Mouse (Mus musculus) midbrain, embryonic 13.5 days (tissue): ENCODE results near the gene Ldlrad3. TPM values are rescaled to one million over a fixed set of nuclear protein-coding genes. Genes with fewer than 3 reads are reported as not detected.

ENCODE experiments used
- ATAC-seq: fragments of 200-750 bp; cut with Nextera tagmentation; 2 replicates; pipeline ENCODE4 v1.8.0; 2017; ENCODE audit warnings: mild to moderate bottlenecking, moderate TSS enrichment, moderate library complexity
- H3K27ac ChIP-seq: fragments of 300-500 bp; sonication (generic); 2 replicates; pipeline ENCODE4 v1.5.1; 2015; ENCODE audit warnings: inconsistent platforms, mild to moderate bottlenecking, moderate library complexity
- H3K27me3 ChIP-seq: fragments of 300-500 bp; sonication (generic); 2 replicates; pipeline ENCODE4 v1.6.1; 2015; ENCODE audit warnings: mild to moderate bottlenecking, inconsistent platforms
- H3K36me3 ChIP-seq: fragments of 300-500 bp; sonication (generic); 2 replicates; pipeline ENCODE4 v1.6.1; 2015; ENCODE audit warnings: mild to moderate bottlenecking, inconsistent platforms
- H3K4me1 ChIP-seq: fragments of 300-500 bp; sonication (generic); replicated peaks from 2 replicates; pipeline ENCODE4 v1.6.1; 2015; ENCODE audit warnings: inconsistent platforms
- H3K4me2 ChIP-seq: fragments of 300-500 bp; sonication (generic); replicated peaks from 2 replicates; pipeline ENCODE4 v1.6.1; 2015; ENCODE audit warnings: moderate library complexity, mild to moderate bottlenecking, inconsistent platforms
- H3K4me3 ChIP-seq: fragments of 300-500 bp; sonication (generic); replicated peaks from 2 replicates; pipeline ENCODE4 v1.5.1; 2015; ENCODE audit warnings: mild to moderate bottlenecking, inconsistent platforms
- H3K9ac ChIP-seq: fragments of 300-500 bp; sonication (generic); replicated peaks from 2 replicates; pipeline ENCODE4 v1.6.1; 2015; ENCODE audit warnings: mild to moderate bottlenecking, inconsistent platforms
- H3K9me3 ChIP-seq: fragments of 300-500 bp; sonication (generic); 2 replicates; pipeline ENCODE4 v1.6.1; 2016; ENCODE audit warnings: mild to moderate bottlenecking, inconsistent platforms
- WGBS: fragments of 180-500 bp; shearing (Covaris S2); methylation state at CpG from one replicate; pipeline ENCODE4 v1.1.7; 2015; 5-methylcytosine and 5-hydroxymethylcytosine counted together
- polyA plus RNA-seq: library from polyadenylated mRNA; unstranded; fragments of >200 nt; fragmentation: Nextera tagmentation; extraction: Ambion mirVana; gene quantifications from 2 replicates; pipeline ENCODE4 v1.2.1, GENCODE M21; 2015

Gene Ldlrad3
- polyA plus RNA-seq, 1 experiment from 2014 or later: 41.6 TPM

GRCm38 (mm10) chr2:102202211-102202770 is 16.1 kb upstream of the Ldlrad3 start:
- Histone ChIP-seq H3K4me1 (peaks cover 33% of the 10 kb centered on the region), H3K27ac (no peak overlapping the region), H3K9me3 (no peaks in the 10 kb centered on the region), H3K27me3 (no peaks in the 10 kb centered on the region), H3K4me2 (no peak overlapping the region), H3K36me3 (no peaks in the 10 kb centered on the region), H3K9ac (no peak overlapping the region), H3K4me3 (no peak overlapping the region)
- ATAC-seq: no peak
- WGBS: 65% methylated on average over 2 of the region's 2 CpGs

GRCm38 (mm10) chr2:102201198-102201948 is 15.2 kb upstream of the Ldlrad3 start:
- H3K27ac ChIP-seq: no peak overlapping the region
- no peak for ATAC-seq

GRCm38 (mm10) chr2:102197332-102197731 is 11.1 kb upstream of the Ldlrad3 start:
- H3K27ac ChIP-seq: no peak overlapping the region
- H3K9me3 ChIP-seq: no peaks in the 10 kb centered on the region
- ATAC-seq: 0 out of 2 replicates have a peak, but pooled peaks have one; percentile 30
- H3K27me3 ChIP-seq: no peaks in the 10 kb centered on the region
- 71% methylated on average over 1 of the region's 1 CpGs for WGBS
- H3K4me1 ChIP-seq: peaks cover 8% of the 10 kb centered on the region
- no peaks in the 10 kb centered on the region for H3K36me3 ChIP-seq
- no peak overlapping the region for H3K4me3 ChIP-seq
- H3K4me2 ChIP-seq: no peak overlapping the region
- no peak overlapping the region for H3K9ac ChIP-seq

More at GRCm38 (mm10) chr2:102201198-102201948, 15.2 kb upstream of the Ldlrad3 start:
- Histone ChIP-seq H3K36me3 (no peaks in the 10 kb centered on the region), H3K4me1 (peaks cover 23% of the 10 kb centered on the region), H3K9me3 (no peaks in the 10 kb centered on the region), H3K9ac (no peak overlapping the region), H3K4me2 (no peak overlapping the region), H3K4me3 (no peak overlapping the region), H3K27me3 (no peaks in the 10 kb centered on the region)
- 81% methylated on average over 13 of the region's 14 CpGs for WGBS

GRCm38 (mm10) chr2:102196709-102197108 is 10.5 kb upstream of the Ldlrad3 start:
- H3K4me1 ChIP-seq: peaks cover 2% of the 10 kb centered on the region
- no peak overlapping the region for H3K4me2 ChIP-seq
- no peaks in the 10 kb centered on the region for H3K36me3 ChIP-seq
- no peak overlapping the region for H3K9ac ChIP-seq
- H3K27ac ChIP-seq: no peak overlapping the region
- no peaks in the 10 kb centered on the region for H3K9me3 ChIP-seq
- WGBS: 58% methylated on average over 8 of the region's 8 CpGs
- ATAC-seq: no peak
- no peak overlapping the region for H3K4me3 ChIP-seq
- no peaks in the 10 kb centered on the region for H3K27me3 ChIP-seq

DNA sequence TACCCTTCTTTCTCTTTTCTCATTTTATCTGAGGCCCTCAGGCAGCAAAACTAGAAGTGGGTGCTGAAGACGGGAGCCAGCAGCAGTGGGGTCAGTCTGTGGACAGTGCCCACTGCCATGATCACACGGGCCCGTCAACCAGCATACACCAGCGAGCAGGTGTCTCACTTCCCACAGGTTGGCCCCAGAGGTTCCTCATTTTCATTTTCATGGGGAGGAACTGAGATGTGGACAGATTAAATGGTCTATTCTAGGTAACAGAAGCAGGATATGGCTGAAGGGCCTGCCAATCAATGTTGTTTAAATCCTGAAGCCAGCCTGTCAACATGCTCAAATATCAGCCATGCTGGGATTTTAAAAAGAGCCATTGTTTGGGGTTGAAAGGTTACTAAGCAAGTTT is 9.3 kb upstream of the Ldlrad3 start:
- H3K9ac ChIP-seq: no peak overlapping the region
- no peaks in the 10 kb centered on the region for H3K36me3 ChIP-seq
- H3K4me1 ChIP-seq: no peaks in the 10 kb centered on the region; the same call in 1 of the 2 replicates
- no peaks in the 10 kb centered on the region for H3K9me3 ChIP-seq
- no peaks in the 10 kb centered on the region for H3K27me3 ChIP-seq
- WGBS: 88% methylated on average over 4 of the region's 4 CpGs
- no peak overlapping the region for H3K4me3 ChIP-seq
- no peak for ATAC-seq
- no peak overlapping the region for H3K27ac ChIP-seq
- H3K4me2 ChIP-seq: no peak overlapping the region

- no peaks in the 10 kb centered on the region; the same call in 1 of the 2 replicates for H3K4me1 ChIP-seq
- no peaks in the 10 kb centered on the region for H3K27me3 ChIP-seq
- no peaks in the 10 kb centered on the region for H3K9me3 ChIP-seq
- no peak overlapping the region for H3K4me3 ChIP-seq
- no peaks in the 10 kb centered on the region for H3K36me3 ChIP-seq
- WGBS: 84% methylated on average over 4 of the region's 4 CpGs
- H3K27ac ChIP-seq: no peak overlapping the region
- ATAC-seq: no peak
- H3K4me2 ChIP-seq: no peak overlapping the region
- H3K9ac ChIP-seq: no peak overlapping the region
These were observed 8.1 kb upstream of the Ldlrad3 start for GRCm38 (mm10) chr2:102194247-102194646.

DNA sequence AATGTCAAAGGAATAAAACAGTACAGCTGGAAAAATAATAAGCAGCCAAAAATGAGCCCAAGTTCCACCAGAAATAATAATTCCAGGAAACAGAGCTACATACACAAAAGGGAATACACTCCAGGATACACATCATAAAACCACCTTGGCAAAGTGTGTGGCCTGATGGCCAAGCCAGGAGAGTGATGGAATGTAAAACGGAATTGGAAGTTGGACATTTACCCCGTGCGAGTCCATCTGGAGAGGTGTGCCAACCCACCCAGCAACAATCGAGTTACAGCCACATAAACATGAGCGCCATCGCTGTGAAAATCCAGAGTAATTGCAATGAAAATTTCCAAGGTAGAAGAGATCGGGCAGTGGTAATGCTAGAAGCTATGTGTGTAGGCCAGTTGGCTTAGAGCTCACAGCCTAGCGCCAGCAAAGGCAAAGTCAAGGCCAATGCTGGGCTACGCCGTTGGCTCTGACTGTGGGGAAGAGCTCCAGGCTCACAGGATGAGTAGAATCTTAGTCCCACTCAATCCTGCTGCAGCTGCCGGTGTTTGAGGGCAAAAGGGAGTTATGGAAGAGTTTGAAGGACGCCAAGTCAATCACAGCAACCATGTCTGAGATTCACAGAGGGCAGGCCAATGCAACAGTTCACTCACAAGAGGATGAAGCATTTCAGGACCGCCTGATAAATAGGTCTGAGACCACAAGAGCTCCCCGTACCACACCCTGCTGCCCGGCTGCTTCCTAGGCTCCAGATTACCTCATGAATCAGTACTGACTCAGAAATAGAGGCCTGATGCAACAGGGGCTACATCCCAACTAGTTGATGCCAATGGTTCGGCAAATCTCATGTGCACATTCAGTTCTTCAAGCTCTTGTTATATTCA is 7.0 kb upstream of the Ldlrad3 start:
- no peaks in the 10 kb centered on the region for H3K9me3 ChIP-seq
- no peak overlapping the region for H3K27ac ChIP-seq
- H3K9ac ChIP-seq: no peak overlapping the region
- no peaks in the 10 kb centered on the region; the same call in 1 of the 2 replicates for H3K4me1 ChIP-seq
- no peaks in the 10 kb centered on the region for H3K27me3 ChIP-seq
- H3K4me2 ChIP-seq: no peak overlapping the region
- 94% methylated on average over 16 of the region's 16 CpGs for WGBS
- no peak overlapping the region for H3K4me3 ChIP-seq
- H3K36me3 ChIP-seq: no peaks in the 10 kb centered on the region
- no peak for ATAC-seq

GRCm38 (mm10) chr2:102191736-102192135 is 5.6 kb upstream of the Ldlrad3 start:
- no peak for ATAC-seq
- no peaks in the 10 kb centered on the region for H3K27me3 ChIP-seq
- H3K36me3 ChIP-seq: no peaks in the 10 kb centered on the region

DNA sequence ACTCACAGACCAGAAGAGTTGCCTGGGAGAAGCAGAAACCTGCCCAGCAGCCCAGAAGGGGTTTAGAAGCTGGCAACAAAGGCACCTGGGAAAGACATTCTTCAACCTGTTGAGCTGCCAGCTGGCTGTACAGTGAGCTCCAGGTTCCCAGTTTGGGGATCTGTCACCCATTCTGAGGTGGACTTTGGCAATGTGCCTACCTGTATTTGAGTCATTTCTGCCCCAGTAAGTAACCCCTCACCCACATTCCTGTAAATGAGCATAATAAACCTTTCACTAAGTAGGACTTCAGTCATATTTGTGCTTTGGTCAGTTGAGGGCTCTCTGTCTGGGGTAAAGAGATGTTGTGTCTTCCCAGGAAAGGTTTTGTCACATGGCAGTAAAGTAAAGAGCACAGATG is 4.8 kb upstream of the Ldlrad3 start:
- Histone ChIP-seq H3K9ac (no peak overlapping the region), H3K4me1 (peaks cover 9% of the 10 kb centered on the region), H3K27me3 (no peaks in the 10 kb centered on the region), H3K4me3 (no peak overlapping the region), H3K36me3 (no peaks in the 10 kb centered on the region), H3K9me3 (no peaks in the 10 kb centered on the region), H3K4me2 (no peak overlapping the region), H3K27ac (no peak overlapping the region)
- no peak for ATAC-seq

More at GRCm38 (mm10) chr2:102191736-102192135, 5.6 kb upstream of the Ldlrad3 start:
- no peak overlapping the region for H3K9ac ChIP-seq
- no peak overlapping the region for H3K27ac ChIP-seq
- no peaks in the 10 kb centered on the region for H3K9me3 ChIP-seq
- H3K4me2 ChIP-seq: no peak overlapping the region
- peaks cover 4% of the 10 kb centered on the region for H3K4me1 ChIP-seq
- 72% methylated on average over 4 of the region's 4 CpGs for WGBS
- no peak overlapping the region for H3K4me3 ChIP-seq

DNA sequence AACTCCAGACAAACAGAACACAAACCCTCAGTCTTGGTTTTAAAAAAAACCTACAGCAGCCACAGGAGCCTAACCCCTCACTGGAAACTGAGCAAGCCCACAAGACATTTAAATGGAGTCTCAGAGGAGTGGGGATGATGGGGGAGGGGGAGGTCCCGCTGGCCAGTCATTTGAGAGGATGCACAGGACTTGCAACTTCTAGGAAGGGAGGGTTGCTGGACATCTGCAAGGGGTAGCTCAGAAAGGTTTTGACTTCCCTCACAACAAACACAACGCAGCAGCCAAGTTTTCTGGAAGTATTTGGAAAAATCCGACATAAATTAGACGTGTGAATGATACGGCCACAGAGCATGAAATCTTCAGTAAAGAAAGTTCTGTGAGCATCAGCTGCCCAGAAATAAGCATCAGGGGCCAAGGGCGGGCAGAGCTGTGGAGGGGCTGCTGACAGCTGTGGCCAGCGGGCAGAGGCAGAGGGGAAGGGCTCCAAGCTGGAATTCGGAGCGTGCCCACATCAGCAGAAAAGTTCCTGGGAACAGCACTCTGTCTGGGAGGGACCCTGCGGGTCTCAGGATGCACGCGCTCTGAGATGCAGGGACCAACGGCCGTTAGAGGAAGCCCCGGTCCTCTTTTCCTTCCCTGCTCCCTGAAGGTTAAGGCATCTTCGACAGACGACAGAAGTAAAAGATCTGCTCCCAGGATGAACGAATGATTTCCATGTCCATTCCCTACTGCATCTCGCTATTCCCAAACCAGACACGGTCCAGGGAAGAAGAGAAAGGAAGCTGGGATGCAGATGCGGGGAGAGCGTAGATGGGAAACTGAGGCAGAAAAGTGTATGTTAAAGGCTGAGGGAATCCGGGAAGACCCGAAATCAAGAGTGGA is 875 bp downstream of the Ldlrad3 start:
- Histone ChIP-seq H3K9ac (peak overlapping the region; percentile 88), H3K4me3 (peak overlapping the region; percentile 80), H3K27me3 (no peaks in the 10 kb centered on the region), H3K36me3 (no peaks in the 10 kb centered on the region), H3K4me2 (peak overlapping the region; percentile 84), H3K27ac (peak overlapping the region; percentile 91), H3K9me3 (no peaks in the 10 kb centered on the region), H3K4me1 (peaks cover 29% of the 10 kb centered on the region)
- peak; percentile 52 for ATAC-seq
- WGBS: 0% methylated on average over 24 of the region's 24 CpGs

DNA sequence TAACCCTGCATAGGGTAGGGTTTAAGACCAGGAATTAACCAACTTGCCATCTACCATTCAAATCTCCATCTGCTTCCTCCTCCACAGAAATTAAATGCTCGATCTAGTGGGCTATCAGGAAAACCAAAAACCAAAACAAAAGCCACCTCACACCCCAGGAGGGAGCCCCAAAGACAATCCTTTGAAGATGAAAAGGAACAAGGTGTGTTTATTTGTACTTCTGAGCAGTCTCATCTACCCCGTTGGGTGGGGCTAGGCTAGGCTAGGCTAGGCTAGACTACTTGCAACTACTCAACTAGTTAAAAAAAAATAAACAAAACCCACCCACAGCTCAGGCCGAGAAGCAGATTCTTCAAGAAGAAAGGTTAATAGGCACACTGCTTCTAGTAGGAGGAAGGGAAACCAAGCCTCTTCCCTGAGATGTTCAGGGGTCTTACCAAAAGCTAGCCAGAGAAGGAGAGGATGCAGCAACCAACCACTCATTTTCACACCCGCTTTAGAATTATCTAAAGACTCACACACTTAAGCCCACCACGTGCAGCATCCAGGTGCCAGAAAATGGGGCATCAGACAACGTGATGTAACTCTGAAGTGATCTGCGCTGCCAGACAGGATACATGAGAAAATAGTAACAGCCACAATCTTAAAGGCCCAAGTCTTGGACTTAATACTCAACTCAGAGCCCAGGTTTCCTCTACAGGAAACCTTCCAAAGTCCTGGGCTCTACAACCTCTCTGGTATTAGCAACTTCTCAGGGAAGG is 2.3 kb downstream of the Ldlrad3 start:
- Histone ChIP-seq H3K9me3 (no peaks in the 10 kb centered on the region), H3K9ac (no peak overlapping the region), H3K27ac (no peak overlapping the region), H3K4me2 (peak overlapping the region; percentile 84), H3K27me3 (no peaks in the 10 kb centered on the region), H3K36me3 (no peaks in the 10 kb centered on the region), H3K4me1 (peaks cover 29% of the 10 kb centered on the region), H3K4me3 (no peak overlapping the region; the same call in 1 of the 2 replicates)
- no peak for ATAC-seq
- WGBS: 86% methylated on average over 7 of the region's 7 CpGs
